Mouse (Mus musculus) bone marrow macrophage, adult 2 months (primary cell): ENCODE measurements around the gene Pygm.

Experiments
- CTCF ChIP-seq: IDR thresholded peaks from 2 replicates; pipeline ENCODE4 v1.5.1; 2012; ENCODE audit warnings: low read depth, mild to moderate bottlenecking, low read length, moderate library complexity
- POLR2A ChIP-seq: IDR thresholded peaks from 2 replicates; pipeline ENCODE4 v1.6.1; 2012; ENCODE audit warnings: mild to moderate bottlenecking, low read depth, low read length, borderline replicate concordance

DNA sequence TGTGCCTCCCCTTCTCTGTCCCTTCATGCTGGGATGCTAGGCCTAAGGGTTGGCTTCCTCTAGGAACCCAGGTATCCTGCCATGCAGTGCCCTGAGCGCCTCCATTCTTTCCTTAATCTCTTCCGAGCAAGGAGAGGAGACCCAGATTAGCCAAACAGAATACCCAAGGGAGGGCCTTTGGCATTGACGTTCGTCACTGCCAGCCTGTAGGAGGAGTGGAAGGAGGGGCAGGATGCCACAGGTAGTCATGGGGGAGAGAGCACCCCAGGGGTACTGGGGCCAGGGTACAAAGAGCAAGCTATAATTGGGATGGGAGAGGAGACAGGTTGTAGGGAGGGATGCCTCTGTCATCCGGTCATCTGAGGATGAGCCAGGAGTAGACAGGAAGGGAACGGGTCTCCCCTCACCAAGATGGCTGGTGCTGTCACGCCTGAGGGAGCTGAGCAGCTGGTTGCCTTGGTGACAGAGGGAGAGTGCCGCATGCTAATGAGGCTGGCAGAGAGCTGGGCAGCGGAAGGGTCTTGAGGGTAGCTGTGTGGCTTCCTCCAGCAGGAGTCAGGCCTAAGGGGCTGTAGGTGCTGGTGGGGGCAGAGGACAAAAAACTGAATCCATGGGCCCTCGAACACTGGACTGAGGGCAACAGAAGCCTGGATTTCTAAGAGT, 61.7 kb downstream of the Pygm start:
- TF ChIP-seq POLR2A (no peak), CTCF (no peak)
